Mouse (Mus musculus): ENCODE data around the gene Ccdc102a. TPM values are rescaled to one million over a fixed set of nuclear protein-coding genes. Genes with fewer than 3 reads are reported as not detected.

Ccdc102a gene
- polyA plus RNA-seq (2017; shearing (Covaris generic)): 0.16 TPM

DNA sequence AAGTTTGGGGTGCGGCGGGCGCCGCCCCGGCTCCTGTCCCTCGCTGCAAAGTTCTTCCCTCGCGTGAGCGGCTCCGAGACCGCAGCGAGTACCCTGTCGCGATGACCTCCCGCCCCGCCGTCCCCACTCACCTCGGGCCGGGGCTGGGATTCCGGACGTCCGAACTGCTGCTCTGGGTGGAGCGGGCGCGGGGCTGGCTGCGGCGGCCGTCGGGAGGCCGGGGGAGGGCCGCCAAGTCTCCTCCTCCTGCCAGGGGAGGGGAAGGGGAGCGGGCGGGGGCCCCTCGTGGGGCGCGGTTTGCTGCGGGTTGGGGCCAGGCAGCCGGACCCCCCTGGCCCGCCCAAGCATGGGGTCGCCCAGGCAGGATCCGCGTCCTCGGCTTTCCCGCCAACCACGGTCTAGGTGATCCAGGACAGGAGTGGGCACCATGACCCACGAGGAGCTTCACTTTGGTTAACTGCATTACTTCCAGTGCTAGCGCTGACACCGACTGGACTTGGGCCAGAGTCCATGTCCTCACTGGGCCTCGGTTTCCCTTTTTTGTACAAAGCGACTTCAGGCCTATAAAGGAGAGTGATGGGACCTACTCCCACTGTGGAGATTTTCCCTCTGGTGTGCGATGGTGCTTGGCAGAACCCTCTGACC is at the start of gene Ccdc102a:
Gene Ccdc102a, minus strand, starts transcription at position 248 of the 645 bp plus-strand sequence.

DNA sequence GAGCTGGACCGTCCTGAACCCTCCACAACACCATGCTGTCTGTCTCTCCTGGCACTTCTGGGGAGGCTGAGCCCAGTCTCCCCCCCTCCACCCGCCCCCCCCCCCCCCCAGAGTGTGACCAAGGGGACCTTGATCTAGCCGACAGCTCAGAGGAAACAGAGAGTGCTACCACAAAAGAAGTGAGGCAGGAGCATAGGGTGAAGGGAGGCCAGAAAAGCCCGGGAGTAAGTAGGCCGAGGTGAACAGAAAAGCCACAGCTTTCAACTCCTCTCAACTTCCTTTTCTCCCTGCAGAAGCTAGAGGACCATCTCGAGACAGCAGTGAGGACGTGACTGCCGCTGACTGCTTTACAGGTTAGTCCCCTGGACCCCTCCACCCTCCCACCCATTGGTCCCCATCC is 5.5 kb upstream of the Ccdc102a start, which contains the start of gene Adgrg5:
Gene Adgrg5, plus strand, starts transcription at position 290 of the 400 bp plus-strand sequence.

GRCm38 (mm10) chr8:94876197-94876730 is 41.6 kb downstream of the Ccdc102a start, which contains the start of gene Dok4:
Gene Dok4, minus strand, starts transcription at chr8:94876330.

DNA sequence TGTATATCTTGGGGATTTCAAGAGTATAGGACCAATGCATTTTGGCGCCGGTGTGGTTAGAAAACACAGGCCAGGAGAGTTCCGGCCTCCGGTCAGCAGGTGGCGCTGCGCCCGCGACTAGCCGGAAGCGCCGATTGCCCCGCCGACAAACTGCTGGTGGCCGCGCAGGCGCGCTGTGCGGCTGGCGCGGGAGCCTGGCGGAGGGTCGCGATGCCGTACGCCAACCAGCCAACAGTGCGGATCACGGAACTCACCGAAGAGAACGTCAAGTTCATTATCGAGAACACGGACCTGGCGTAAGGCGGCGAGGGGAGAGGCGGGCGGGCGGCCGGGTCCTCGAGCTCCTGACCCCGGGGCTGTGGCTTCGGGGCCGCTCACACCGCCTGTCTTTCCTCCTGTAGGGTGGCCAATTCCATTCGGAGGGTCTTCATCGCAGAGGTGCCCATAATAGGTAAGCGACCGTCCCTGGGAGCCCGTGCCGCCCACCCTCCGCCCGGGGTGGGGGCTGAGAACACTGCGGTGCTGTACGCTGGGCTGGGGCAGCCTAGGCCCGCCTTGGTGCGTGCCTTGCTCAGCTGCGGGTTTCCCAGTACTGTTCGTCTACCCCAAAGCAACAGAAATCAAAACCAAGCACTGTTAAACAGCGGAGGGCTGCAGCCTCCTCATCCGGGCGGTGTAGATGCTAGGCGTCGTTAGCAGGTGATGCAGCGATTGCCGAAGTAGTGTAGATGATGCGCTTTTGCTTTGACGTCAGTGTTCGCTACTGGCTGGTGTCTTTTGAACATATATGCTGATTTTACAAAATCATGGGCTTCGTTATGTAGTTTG is 60.3 kb downstream of the Ccdc102a start, which contains the start of gene Polr2c:
Gene Polr2c, plus strand, starts transcription at position 105 of the 828 bp plus-strand sequence.

Other genes with a start within 250 kb of the Ccdc102a start
- not detected for gene Pllp, start 221.8 kb downstream of the Ccdc102a start, polyA plus RNA-seq (2017; shearing (Covaris generic))
- 0.26 TPM for gene Ccl22, start 172.5 kb downstream of the Ccdc102a start, polyA plus RNA-seq (2017; shearing (Covaris generic))
- gene Cx3cl1, start 146.1 kb downstream of the Ccdc102a start, polyA plus RNA-seq (2017; shearing (Covaris generic)): not detected
- not detected for gene Ccl17, start 107.6 kb downstream of the Ccdc102a start, polyA plus RNA-seq (2017; shearing (Covaris generic))
- 70.9 TPM for gene Coq9, start 79.8 kb downstream of the Ccdc102a start, polyA plus RNA-seq (2017; shearing (Covaris generic))
- gene Ciapin1, start 79.7 kb downstream of the Ccdc102a start, polyA plus RNA-seq (2017; shearing (Covaris generic)): 88.6 TPM
- 119 TPM for gene Polr2c, start 60.6 kb downstream of the Ccdc102a start, polyA plus RNA-seq (2017; shearing (Covaris generic))
- 1.5 TPM for gene Dok4, start 41.8 kb downstream of the Ccdc102a start, polyA plus RNA-seq (2017; shearing (Covaris generic))
- gene Adgrg5, start 5.6 kb upstream of the Ccdc102a start, polyA plus RNA-seq (2017; shearing (Covaris generic)): 0.29 TPM
- 5.0 TPM for gene Adgrg1, start 56.7 kb upstream of the Ccdc102a start, polyA plus RNA-seq (2017; shearing (Covaris generic))
- gene Adgrg3, start 99.6 kb upstream of the Ccdc102a start, polyA plus RNA-seq (2017; shearing (Covaris generic)): not detected
- not detected for gene Drc7, start 137.0 kb upstream of the Ccdc102a start, polyA plus RNA-seq (2017; shearing (Covaris generic))
- gene Katnb1, start 163.1 kb upstream of the Ccdc102a start, polyA plus RNA-seq (2017; shearing (Covaris generic)): 23.1 TPM

All from activated CD4-positive, CD25-positive, alpha-beta regulatory T cell, adult 9 weeks (primary cell).